8 mouse cellular contexts compared by ENCODE assay signal in the genomic region with DNA sequence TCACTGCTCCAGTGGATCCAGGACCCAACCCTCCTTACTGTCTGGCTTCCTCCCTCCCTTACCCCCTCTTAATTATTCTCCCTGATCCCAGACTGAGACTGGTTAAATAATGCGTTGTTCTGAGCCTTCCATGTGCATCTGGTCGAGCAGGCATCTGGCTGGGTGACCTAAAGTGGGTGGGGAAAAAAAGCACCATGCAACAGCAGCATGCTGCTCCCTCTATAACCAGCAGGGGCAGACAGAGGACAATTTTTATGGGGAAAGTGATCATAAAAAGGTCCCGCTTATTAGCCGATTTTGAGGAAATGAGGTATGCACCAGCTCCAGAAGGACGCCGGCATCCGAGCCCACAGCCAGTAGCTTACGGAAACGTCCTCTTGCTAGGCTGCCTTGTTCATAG. TPM values are rescaled to one million over a fixed set of nuclear protein-coding genes. Genes with fewer than 3 reads are reported as not detected.
DNase-seq lines count a peak whose midpoint lies in the region; ATAC-seq and TF ChIP-seq lines count a peak whose summit lies in the region.

No protein-coding gene starts in this region.

- H3K9ac ChIP-seq in intestine, embryonic 16.5 days (ENCODE audit: low read depth, low read length) = no peak overlapping the region
- H3K9ac ChIP-seq in midbrain, embryonic 15.5 days = no peak overlapping the region

- WGBS in spleen, adult 2 months = under 1% methylated on average over 9 of the region's 9 CpGs
- WGBS in intestine, embryonic 16.5 days = 4% methylated on average over 9 of the region's 9 CpGs
- 19% methylated on average over 9 of the region's 9 CpGs for WGBS in limb, embryonic 10.5 days
- WGBS in midbrain, embryonic 15.5 days = 14% methylated on average over 9 of the region's 9 CpGs

- no peak overlapping the region for H3K27ac ChIP-seq in spleen, adult 2 months (ENCODE audit: insufficient read depth, low read length)
- no peak overlapping the region for H3K27ac ChIP-seq in intestine, embryonic 16.5 days (ENCODE audit: low read length)
- no peak overlapping the region; the same call in 1 of the 2 replicates for H3K27ac ChIP-seq in limb, embryonic 10.5 days
- H3K27ac ChIP-seq in midbrain, embryonic 15.5 days = no peak overlapping the region

- TF ChIP-seq POLR2A in spleen, adult 2 months (IDR thresholded peaks at IDR 0.05; ENCODE audit: low read depth, low read length) = no peak

- TF ChIP-seq CTCF in spleen, adult 2 months (IDR thresholded peaks at IDR 0.05; ENCODE audit: extremely low read depth, insufficient read depth, insufficient read length, insufficient replicate concordance) = peak; percentile 23; the same call in 1 of the 2 replicates

- 0 out of 2 replicates have a peak overlapping the region, but pooled peaks have one; percentile 15 for H3K4me2 ChIP-seq in intestine, embryonic 16.5 days (ENCODE audit: low read depth, low read length)
- H3K4me2 ChIP-seq in midbrain, embryonic 15.5 days = peak overlapping the region; percentile 21

- ATAC-seq in granulocyte monocyte progenitor cell, adult 5-6 weeks (replicated peaks; ENCODE audit: poor library complexity, severe bottlenecking) = peak; percentile 93
- peak; percentile 73 for ATAC-seq in intestine, embryonic 16.5 days
- ATAC-seq in midbrain, embryonic 15.5 days (replicated peaks) = peak; percentile 50; the same call in 1 of the 2 replicates

- H3K9me3 ChIP-seq in intestine, embryonic 16.5 days (ENCODE audit: control insufficient read depth, low read length) = no peaks in the 10 kb centered on the region
- H3K9me3 ChIP-seq in limb, embryonic 10.5 days (replicated peaks) = no peaks in the 10 kb centered on the region
- H3K9me3 ChIP-seq in midbrain, embryonic 15.5 days = no peaks in the 10 kb centered on the region

- no peaks in the 10 kb centered on the region for H3K36me3 ChIP-seq in spleen, adult 2 months (ENCODE audit: control insufficient read depth, insufficient read depth, low read length)
- no peaks in the 10 kb centered on the region for H3K36me3 ChIP-seq in intestine, embryonic 16.5 days (ENCODE audit: control insufficient read depth, insufficient read depth, low read length)
- H3K36me3 ChIP-seq in limb, embryonic 10.5 days = no peaks in the 10 kb centered on the region
- no peaks in the 10 kb centered on the region for H3K36me3 ChIP-seq in midbrain, embryonic 15.5 days (replicated peaks)

- H3K4me3 ChIP-seq in spleen, adult 2 months (ENCODE audit: extremely low read depth, insufficient read depth, insufficient read length) = no peak overlapping the region
- no peak overlapping the region for H3K4me3 ChIP-seq in intestine, embryonic 16.5 days (ENCODE audit: low read length)
- peak overlapping the region; percentile 21; the same call in 1 of the 2 replicates for H3K4me3 ChIP-seq in limb, embryonic 10.5 days
- H3K4me3 ChIP-seq in midbrain, embryonic 15.5 days = no peak overlapping the region

- DNase-seq in spleen, adult 2 months (ENCODE audit: low read depth in 1 of 2, low spot score in 2 of 2) = peak; percentile 12 to 36
- no peak for DNase-seq in spleen, adult 12 weeks (ENCODE audit: low spot score)
- peak; percentile 76 for DNase-seq in embryo, embryonic 10 days (ENCODE audit: low spot score)
- DNase-seq in limb, embryonic 10.5 days (ENCODE audit: low spot score) = peak; percentile 58
- peak; percentile 19 to 36 for DNase-seq in spleen, postnatal 36 days (ENCODE audit: low spot score in 2 of 2)

- H3K27me3 ChIP-seq in spleen, adult 2 months (ENCODE audit: control insufficient read depth, insufficient read depth, low read length) = no peaks in the 10 kb centered on the region
- H3K27me3 ChIP-seq in intestine, embryonic 16.5 days (replicated peaks; ENCODE audit: control insufficient read depth, insufficient read depth, low read length) = no peaks in the 10 kb centered on the region
- 0 out of 2 replicates have a peak, but pooled peaks cover 5% of the 10 kb centered on the region for H3K27me3 ChIP-seq in limb, embryonic 10.5 days (ENCODE audit: low read depth, poor library complexity, severe bottlenecking)
- H3K27me3 ChIP-seq in midbrain, embryonic 15.5 days (replicated peaks) = no peaks in the 10 kb centered on the region

- H3K4me1 ChIP-seq in spleen, adult 2 months (ENCODE audit: control insufficient read depth, insufficient read depth, insufficient read length) = no peaks in the 10 kb centered on the region
- H3K4me1 ChIP-seq in intestine, embryonic 16.5 days (ENCODE audit: control insufficient read depth, insufficient read depth, low read length) = peaks cover 11% of the 10 kb centered on the region; the same call in 1 of the 2 replicates
- peaks cover 41% of the 10 kb centered on the region for H3K4me1 ChIP-seq in limb, embryonic 10.5 days
- H3K4me1 ChIP-seq in midbrain, embryonic 15.5 days = 0 out of 2 replicates have a peak, but pooled peaks cover 8% of the 10 kb centered on the region

RNA-seq across cellular contexts. Expression of gene Aldh3a1, which starts 24.0 kb away (rescaled TPM):
- 0.69 and 1.2 TPM in 2 replicates for polyA plus RNA-seq in spleen, adult 2 months (2012; rRNA removed)
- not detected in 2 replicates for total RNA-seq in granulocyte monocyte progenitor cell, adult 5-6 weeks (2014; fragmentation: Nextera tagmentation)
- not detected in 2 replicates for total RNA-seq in granulocyte monocyte progenitor cell, adult 5-6 weeks (2017)
- 0.07 and 0.12 TPM in 2 replicates for polyA plus RNA-seq in intestine, embryonic 16.5 days (2015; fragmentation: Nextera tagmentation; extraction: Ambion mirVana)
- polyA plus RNA-seq in limb, embryonic 10.5 days (2016; fragmentation: Nextera tagmentation; extraction: Ambion mirVana) = not detected in 2 replicates
- polyA plus RNA-seq in midbrain, embryonic 15.5 days (2015; fragmentation: Nextera tagmentation; extraction: Ambion mirVana) = 0.19 TPM in 1 of 2 replicates, not detected in the other

RNA-seq across cellular contexts. Expression of gene Aldh3a2, which starts 35.9 kb away (rescaled TPM):
- polyA plus RNA-seq in spleen, adult 2 months (2012; rRNA removed) = 27.3 and 32.1 TPM in 2 replicates
- total RNA-seq in granulocyte monocyte progenitor cell, adult 5-6 weeks (2014; fragmentation: Nextera tagmentation) = 18.5 and 20.9 TPM in 2 replicates
- total RNA-seq in granulocyte monocyte progenitor cell, adult 5-6 weeks (2017) = 22.3 and 27.3 TPM in 2 replicates
- 63.7 and 66.0 TPM in 2 replicates for polyA plus RNA-seq in intestine, embryonic 16.5 days (2015; fragmentation: Nextera tagmentation; extraction: Ambion mirVana)
- 12.7 and 15.1 TPM in 2 replicates for polyA plus RNA-seq in limb, embryonic 10.5 days (2016; fragmentation: Nextera tagmentation; extraction: Ambion mirVana)
- 27.0 and 27.3 TPM in 2 replicates for polyA plus RNA-seq in midbrain, embryonic 15.5 days (2015; fragmentation: Nextera tagmentation; extraction: Ambion mirVana)

RNA-seq across cellular contexts. Expression of gene Usp22, which starts 56.5 kb away (rescaled TPM):
- polyA plus RNA-seq in spleen, adult 2 months (2012; rRNA removed) = 17.5 and 22.2 TPM in 2 replicates
- total RNA-seq in granulocyte monocyte progenitor cell, adult 5-6 weeks (2014; fragmentation: Nextera tagmentation) = 23.3 and 34.2 TPM in 2 replicates
- 52.4 and 63.5 TPM in 2 replicates for total RNA-seq in granulocyte monocyte progenitor cell, adult 5-6 weeks (2017)
- 72.5 and 80.2 TPM in 2 replicates for polyA plus RNA-seq in intestine, embryonic 16.5 days (2015; fragmentation: Nextera tagmentation; extraction: Ambion mirVana)
- polyA plus RNA-seq in limb, embryonic 10.5 days (2016; fragmentation: Nextera tagmentation; extraction: Ambion mirVana) = 139 and 168 TPM in 2 replicates
- polyA plus RNA-seq in midbrain, embryonic 15.5 days (2015; fragmentation: Nextera tagmentation; extraction: Ambion mirVana) = 442 and 456 TPM in 2 replicates
